Mouse (Mus musculus): ENCODE measurements around the gene Cnih1.

- TF ChIP-seq CTCF (IDR thresholded peaks at IDR 0.05) (no peak), EP300 (IDR thresholded peaks at IDR 0.05) (no peak)
These were observed 4.8 kb downstream of the Cnih1 start for GRCm38 (mm10) chr14:46783327-46783926.
